Mouse (Mus musculus) liver, postnatal 0 days (tissue): ENCODE results near the gene Knstrn. TPM values are rescaled to one million over a fixed set of nuclear protein-coding genes. Genes with fewer than 3 reads are reported as not detected.

Experiments
- ATAC-seq: fragments of 200-750 bp; cut with Nextera tagmentation; 2 replicates; pipeline ENCODE4 v1.8.0; 2017; ENCODE audit warnings: mild to moderate bottlenecking, moderate library complexity
- DNase-seq: peaks from one replicate; pipeline ENCODE4 v3.0.0-alpha.2; 2016
- H3K27ac ChIP-seq: fragments of 300-500 bp; sonication (generic); 2 replicates; pipeline ENCODE4 v1.5.1; 2014; ENCODE audit warnings: antibody characterized with exemption, moderate library complexity, mild to moderate bottlenecking, low read depth
- H3K27me3 ChIP-seq: fragments of 300-500 bp; sonication (generic); 2 replicates; pipeline ENCODE4 v1.6.1; 2014; ENCODE audit warnings: low read length, control low read depth, mixed read lengths; ENCODE audit not compliant: insufficient read depth
- H3K36me3 ChIP-seq: fragments of 300-500 bp; sonication (generic); replicated peaks from 2 replicates; pipeline ENCODE4 v1.6.1; 2014; ENCODE audit warnings: mild to moderate bottlenecking, control low read depth, low read length, moderate library complexity, mixed read lengths; ENCODE audit not compliant: insufficient read depth
- H3K4me1 ChIP-seq: fragments of 300-500 bp; sonication (generic); 2 replicates; pipeline ENCODE4 v1.6.1; 2014; ENCODE audit warnings: antibody characterized with exemption, mild to moderate bottlenecking, control low read depth; ENCODE audit not compliant: insufficient read depth
- H3K4me2 ChIP-seq: fragments of 300-500 bp; sonication (generic); 2 replicates; pipeline ENCODE4 v1.6.1; 2014; ENCODE audit warnings: low read depth, mild to moderate bottlenecking, low read length, moderate library complexity, mixed read lengths
- H3K4me3 ChIP-seq: fragments of 300-500 bp; sonication (generic); 2 replicates; pipeline ENCODE4 v1.5.1; 2014; ENCODE audit warnings: low read depth, low read length
- H3K9ac ChIP-seq: fragments of 300-500 bp; sonication (generic); replicated peaks from 2 replicates; pipeline ENCODE4 v1.6.1; 2014; ENCODE audit warnings: mild to moderate bottlenecking, moderate library complexity
- H3K9me3 ChIP-seq: fragments of 300-500 bp; sonication (generic); 2 replicates; pipeline ENCODE4 v1.6.1; 2016; ENCODE audit warnings: mild to moderate bottlenecking, control low read depth, low read length, mixed read lengths
- CTCF ChIP-seq: sonication (generic); IDR thresholded peaks from 2 replicates; pipeline ENCODE4 v1.5.1; 2016; ENCODE audit warnings: antibody characterized with exemption, low read depth
- EP300 ChIP-seq: IDR thresholded peaks from 2 replicates; pipeline ENCODE4 v1.6.1; 2016; ENCODE audit warnings: antibody characterized with exemption, low read depth, mild to moderate bottlenecking
- WGBS: fragments of 180-500 bp; shearing (Covaris S2); extraction: QIAGEN DNeasy Blood & Tissue Kit; methylation state at CpG from one replicate; pipeline ENCODE4 v1.1.7; 2014; ENCODE audit not compliant: insufficient replicate concordance; 5-methylcytosine and 5-hydroxymethylcytosine counted together
- polyA plus RNA-seq: library from polyadenylated mRNA; unstranded; fragments of >200 nt; fragmentation: Nextera tagmentation; extraction: Ambion mirVana; gene quantifications from 2 replicates; pipeline ENCODE4 v1.2.1, GENCODE M21; 2015

Gene Knstrn
- polyA plus RNA-seq, 1 experiment from 2014 or later, result 31.4 TPM

- ATAC-seq (no peak), DNase-seq (no peak)
- 88% methylated on average over 11 of the region's 11 CpGs for WGBS
- peaks cover 5% of the 10 kb centered on the region; the same call in 1 of the 2 replicates for H3K27me3 ChIP-seq
- no peaks in the 10 kb centered on the region for H3K36me3 ChIP-seq
- TF ChIP-seq EP300 (no peak), CTCF (no peak)
- no peak overlapping the region for H3K9ac ChIP-seq
- no peak overlapping the region for H3K4me2 ChIP-seq
- H3K4me3 ChIP-seq, result no peak overlapping the region
- no peaks in the 10 kb centered on the region for H3K9me3 ChIP-seq
- H3K27ac ChIP-seq, result no peak overlapping the region
- H3K4me1 ChIP-seq, result peaks cover 6% of the 10 kb centered on the region
Measured at GRCm38 (mm10) chr2:118789501-118789900, 24.3 kb upstream of the Knstrn start.

DNA sequence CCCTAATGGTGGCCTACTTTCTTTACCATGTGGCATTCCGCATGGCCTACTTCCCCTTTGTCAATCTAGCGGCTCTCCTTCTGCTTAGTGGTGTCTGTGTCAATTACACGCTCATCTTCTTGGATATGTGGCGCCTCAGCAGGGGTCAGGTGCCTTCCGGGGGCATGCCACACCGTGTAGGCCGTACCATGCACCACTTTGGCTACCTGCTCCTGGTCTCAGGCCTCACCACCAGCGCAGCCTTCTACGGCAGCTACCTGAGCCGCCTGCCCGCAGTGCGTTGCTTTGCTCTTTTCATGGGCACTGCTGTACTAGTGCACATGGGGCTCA, 23.6 kb upstream of the Knstrn start:
- DNase-seq (no peak), ATAC-seq (no peak)
- H3K9me3 ChIP-seq, result no peaks in the 10 kb centered on the region
- H3K4me1 ChIP-seq, result peaks cover 6% of the 10 kb centered on the region
- TF ChIP-seq EP300, result no peak
- TF ChIP-seq CTCF, result no peak
- no peak overlapping the region for H3K27ac ChIP-seq
- no peaks in the 10 kb centered on the region for H3K36me3 ChIP-seq
- 0 out of 2 replicates have a peak overlapping the region, but pooled peaks have one; percentile 5 for H3K4me3 ChIP-seq
- H3K9ac ChIP-seq, result no peak overlapping the region
- H3K27me3 ChIP-seq, result peaks cover 5% of the 10 kb centered on the region; the same call in 1 of the 2 replicates
- WGBS, result 61% methylated on average over 12 of the region's 12 CpGs
- H3K4me2 ChIP-seq, result peak overlapping the region; percentile 15

DNA sequence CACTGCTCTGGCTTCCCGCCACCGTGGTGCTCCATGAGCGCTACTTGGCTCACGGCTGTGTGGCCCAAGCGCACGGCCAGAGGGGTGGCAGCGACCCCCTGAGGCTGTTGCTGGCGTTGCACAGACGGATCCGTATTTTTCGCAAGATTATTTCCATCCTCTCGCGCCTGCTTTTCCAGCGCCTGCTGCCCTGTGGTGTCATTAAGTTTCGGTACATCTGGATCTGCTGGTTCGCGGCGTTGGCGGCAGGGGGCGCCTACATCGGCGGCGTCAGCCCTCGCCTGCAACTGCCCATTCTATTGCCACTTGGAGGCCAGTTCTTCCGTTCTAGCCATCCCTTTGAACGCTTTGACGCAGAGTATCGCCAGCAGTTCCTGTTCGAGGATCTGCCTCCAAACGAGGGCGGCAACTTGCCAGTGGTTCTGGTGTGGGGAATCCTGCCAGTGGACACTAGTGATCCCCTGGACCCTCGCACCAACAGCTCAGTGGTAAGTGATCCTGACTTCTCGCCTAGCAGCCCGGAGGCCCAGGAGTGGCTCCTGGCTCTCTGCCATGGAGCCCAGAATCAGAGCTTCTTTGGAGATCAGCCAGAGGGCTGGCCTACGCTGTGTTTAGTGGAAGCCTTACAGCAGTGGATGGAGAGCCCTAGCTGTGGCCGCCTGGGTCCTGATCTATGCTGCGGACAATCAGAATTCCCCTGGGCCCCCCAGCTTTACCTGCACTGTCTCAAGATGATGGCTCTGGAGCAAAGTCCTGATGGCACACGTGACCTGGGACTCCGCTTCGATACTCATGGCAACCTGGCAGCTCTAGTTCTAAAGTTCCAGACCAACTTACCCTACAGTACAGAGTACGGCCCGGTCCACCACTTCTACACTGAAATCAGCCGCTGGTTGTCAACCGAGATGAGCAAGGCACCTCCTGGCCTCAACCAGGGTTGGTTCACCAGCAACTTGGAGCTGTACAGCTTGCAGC, 23.0 kb upstream of the Knstrn start:
- 0 out of 2 replicates have a peak overlapping the region, but pooled peaks have one; percentile 5 for H3K4me3 ChIP-seq
- no peak overlapping the region for H3K27ac ChIP-seq
- H3K4me1 ChIP-seq, result peaks cover 6% of the 10 kb centered on the region
- DNase-seq (peak; percentile 78), ATAC-seq (peak; percentile 75)
- no peaks in the 10 kb centered on the region for H3K36me3 ChIP-seq
- TF ChIP-seq CTCF (peak; percentile 85), EP300 (no peak)
- WGBS, result 29% methylated on average over 44 of the region's 44 CpGs
- no peak overlapping the region for H3K9ac ChIP-seq
- peak overlapping the region; percentile 15 for H3K4me2 ChIP-seq
- H3K9me3 ChIP-seq, result no peaks in the 10 kb centered on the region
- peaks cover 5% of the 10 kb centered on the region; the same call in 1 of the 2 replicates for H3K27me3 ChIP-seq

GRCm38 (mm10) chr2:118791591-118792258, 22.1 kb upstream of the Knstrn start:
- ATAC-seq (no peak), DNase-seq (no peak)
- no peak overlapping the region for H3K4me2 ChIP-seq
- H3K9ac ChIP-seq, result no peak overlapping the region
- H3K4me3 ChIP-seq, result no peak overlapping the region
- peaks cover 6% of the 10 kb centered on the region for H3K4me1 ChIP-seq
- TF ChIP-seq EP300 (no peak), CTCF (no peak)
- no peak overlapping the region for H3K27ac ChIP-seq
- 82% methylated on average over 26 of the region's 26 CpGs for WGBS
- no peaks in the 10 kb centered on the region for H3K9me3 ChIP-seq
- H3K36me3 ChIP-seq, result no peaks in the 10 kb centered on the region
- peaks cover 4% of the 10 kb centered on the region; the same call in 1 of the 2 replicates for H3K27me3 ChIP-seq

DNA sequence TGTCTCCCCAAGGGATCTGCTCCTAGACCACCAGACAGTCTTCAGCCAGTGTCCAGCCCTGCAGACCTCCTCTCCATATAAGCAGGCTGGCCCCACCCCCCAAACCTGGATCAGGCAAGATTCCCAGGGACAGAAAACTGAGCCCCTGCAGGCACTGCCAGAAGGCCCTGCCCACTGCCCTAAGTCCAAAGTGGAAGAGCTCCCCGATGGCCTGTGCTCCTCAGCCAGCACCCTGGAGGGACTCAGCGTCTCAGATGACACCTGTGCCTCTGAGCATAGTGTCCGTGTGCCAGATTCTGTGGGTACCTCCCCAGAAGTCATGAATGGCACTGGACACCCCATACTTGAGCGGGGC, 21.6 kb upstream of the Knstrn start:
- ATAC-seq (no peak), DNase-seq (no peak)
- Histone ChIP-seq H3K4me3 (no peak overlapping the region), H3K27me3 (peaks cover 5% of the 10 kb centered on the region; the same call in 1 of the 2 replicates), H3K27ac (no peak overlapping the region), H3K4me2 (no peak overlapping the region), H3K36me3 (no peaks in the 10 kb centered on the region), H3K4me1 (peaks cover 6% of the 10 kb centered on the region), H3K9ac (no peak overlapping the region), H3K9me3 (no peaks in the 10 kb centered on the region)
- WGBS, result 76% methylated on average over 4 of the region's 4 CpGs
- TF ChIP-seq EP300 (no peak), CTCF (no peak)

GRCm38 (mm10) chr2:118793636-118794035, 20.2 kb upstream of the Knstrn start:
- Histone ChIP-seq H3K36me3 (no peaks in the 10 kb centered on the region), H3K27ac (no peak overlapping the region), H3K9ac (no peak overlapping the region), H3K27me3 (peaks cover 5% of the 10 kb centered on the region; the same call in 1 of the 2 replicates), H3K4me2 (no peak overlapping the region), H3K4me3 (no peak overlapping the region), H3K9me3 (no peaks in the 10 kb centered on the region), H3K4me1 (peaks cover 6% of the 10 kb centered on the region)
- ATAC-seq (no peak), DNase-seq (no peak)
- WGBS, result 39% methylated on average over 4 of the region's 4 CpGs
- TF ChIP-seq CTCF (no peak), EP300 (no peak)
